Mouse (Mus musculus): ENCODE data around the gene Tktl2. TPM values are rescaled to one million over a fixed set of nuclear protein-coding genes. Genes with fewer than 3 reads are reported as not detected.

Gene Tktl2
- polyA plus RNA-seq (2012; rRNA removed; ENCODE audit: low replicate concordance): not detected in 2 replicates

DNA sequence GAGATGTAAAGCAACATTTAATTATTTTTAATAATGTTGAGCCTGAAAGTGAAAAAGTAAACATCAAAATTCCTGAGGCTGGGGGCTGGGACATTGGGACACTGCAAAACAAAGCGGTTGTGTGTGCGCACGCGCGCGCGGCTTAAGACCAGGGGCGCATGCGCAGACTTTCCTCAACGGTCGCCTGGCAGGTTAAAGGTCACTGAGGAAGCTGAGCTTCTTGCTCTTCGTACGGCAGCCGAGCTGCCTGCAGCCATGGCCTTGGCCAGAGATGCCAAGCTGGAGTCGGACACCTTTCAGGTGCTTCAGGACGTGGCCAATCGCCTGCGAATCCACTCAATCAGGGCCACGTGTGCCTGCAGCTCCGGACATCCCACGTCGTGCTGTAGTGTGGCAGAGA is at the start of gene Tktl2:
TSS of gene Tktl2 (plus strand) at position 220 of the 400 bp plus-strand sequence.

DNA sequence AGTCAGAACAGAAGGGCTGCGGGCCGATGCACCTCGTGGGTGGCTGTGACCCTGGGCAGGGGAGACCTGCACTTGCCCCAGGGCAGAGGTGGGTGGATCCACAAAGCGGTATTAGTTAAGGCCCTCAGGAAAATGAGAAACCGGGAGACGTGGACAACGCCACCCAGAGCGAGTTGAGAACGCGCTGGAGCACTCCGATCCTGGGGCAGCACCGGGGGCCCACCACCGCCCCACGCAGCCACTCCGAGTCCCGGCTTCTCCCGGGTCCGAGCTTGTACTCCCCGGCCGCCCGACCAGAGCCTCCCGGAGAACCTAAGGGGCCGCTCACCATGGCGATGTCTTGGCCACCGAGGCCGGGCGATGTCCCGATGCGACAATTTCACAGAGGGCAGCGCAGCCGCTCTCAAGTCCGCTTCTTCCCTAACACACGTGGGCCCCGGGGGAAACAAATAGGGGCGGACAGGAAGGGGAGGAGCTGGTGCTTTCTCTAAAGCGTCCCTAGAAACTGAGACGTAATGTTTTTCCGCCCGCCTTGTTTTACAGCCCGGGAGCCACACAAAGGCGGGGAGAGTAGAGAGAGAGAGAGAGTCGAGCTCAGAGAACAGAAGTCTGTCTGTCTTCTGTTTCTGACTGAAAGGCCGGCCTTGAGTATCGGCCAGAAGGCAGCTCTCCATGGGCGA is 25.3 kb upstream of the Tktl2 start, which contains the start of gene Tma16:
TSS of gene Tma16 (minus strand) at position 447 of the 680 bp plus-strand sequence.

Other genes starting within 250 kb of the Tktl2 start
- gene Tma16, start 25.2 kb upstream of the Tktl2 start, polyA plus RNA-seq (2012; rRNA removed; ENCODE audit: low replicate concordance): 1.0 and 2.6 TPM in 2 replicates
- not detected in 2 replicates for gene Npy5r, start 176.4 kb downstream of the Tktl2 start, polyA plus RNA-seq (2012; rRNA removed; ENCODE audit: low replicate concordance)
- 3.0 and 5.8 TPM in 2 replicates for gene Npy1r, start 185.4 kb downstream of the Tktl2 start, polyA plus RNA-seq (2012; rRNA removed; ENCODE audit: low replicate concordance)